Mouse (Mus musculus) gastrocnemius, postnatal 36 days (tissue): Measurements from ENCODE around the gene Krtap3-3. TPM values are rescaled to one million over a fixed set of nuclear protein-coding genes. Genes with fewer than 3 reads are reported as not detected.

Source experiments
- total RNA-seq, 2 experiments: library from RNA; stranded (reverse); gene quantifications; 2 replicates each; pipeline ENCODE4 v1.2.3; 2021

Gene Krtap3-3
- total RNA-seq, 2 experiments from 2014 or later = not detected

Other genes with a start within 250 kb of the Krtap3-3 start
- not detected for gene Krt25, start 227.9 kb downstream of the Krtap3-3 start, total RNA-seq
- not detected for gene Krt26, start 212.9 kb downstream of the Krtap3-3 start, total RNA-seq
- gene Krt27, start 199.8 kb downstream of the Krtap3-3 start, total RNA-seq = not detected
- not detected for gene Krt28, start 176.0 kb downstream of the Krtap3-3 start, total RNA-seq
- gene Krt10, start 161.5 kb downstream of the Krtap3-3 start, total RNA-seq = 1 to 10 TPM; 3.3 to 3.5 TPM
- not detected for gene Krt12, start 128.6 kb downstream of the Krtap3-3 start, total RNA-seq
- under 1 TPM in 1 of 2 experiments, not detected in 1; 0.17 TPM for gene Krt20, start 112.7 kb downstream of the Krtap3-3 start, total RNA-seq
- gene Krt23, start 57.7 kb downstream of the Krtap3-3 start, total RNA-seq = not detected
- gene Krt39, start 29.5 kb downstream of the Krtap3-3 start, total RNA-seq = not detected
- gene Krt40, start 7.7 kb downstream of the Krtap3-3 start, total RNA-seq = not detected
- gene Krtap3-2, start 6.0 kb upstream of the Krtap3-3 start, total RNA-seq = not detected
- not detected for gene Gm11939, start 8.6 kb upstream of the Krtap3-3 start, total RNA-seq
- gene Krtap3-1, start 15.8 kb upstream of the Krtap3-3 start, total RNA-seq = not detected
- not detected for gene Krtap1-5, start 30.2 kb upstream of the Krtap3-3 start, total RNA-seq
- not detected for gene Krtap1-4, start 32.8 kb upstream of the Krtap3-3 start, total RNA-seq
- gene Krtap1-3, start 40.5 kb upstream of the Krtap3-3 start, total RNA-seq = not detected
- not detected for gene Krtap9-3, start 47.2 kb upstream of the Krtap3-3 start, total RNA-seq
- gene Gm11938, start 52.4 kb upstream of the Krtap3-3 start, total RNA-seq = not detected
- gene Gm11937, start 59.3 kb upstream of the Krtap3-3 start, total RNA-seq = not detected
- gene Krtap2-4, start 64.0 kb upstream of the Krtap3-3 start, total RNA-seq = not detected
- not detected for gene Gm11562, start 69.6 kb upstream of the Krtap3-3 start, total RNA-seq
- gene Krtap4-1, start 77.4 kb upstream of the Krtap3-3 start, total RNA-seq = not detected
- gene Krtap4-2, start 84.2 kb upstream of the Krtap3-3 start, total RNA-seq = not detected
- gene Krtap4-7, start 93.2 kb upstream of the Krtap3-3 start, total RNA-seq = not detected
- not detected for gene Gm11555, start 99.4 kb upstream of the Krtap3-3 start, total RNA-seq
- not detected for gene Gm11563, start 108.1 kb upstream of the Krtap3-3 start, total RNA-seq
- gene Krtap4-6, start 115.1 kb upstream of the Krtap3-3 start, total RNA-seq = not detected
- not detected for gene Gm14190, start 139.9 kb upstream of the Krtap3-3 start, total RNA-seq
- gene Gm14180, start 183.4 kb upstream of the Krtap3-3 start, total RNA-seq = not detected
- not detected for gene Gm11595, start 222.0 kb upstream of the Krtap3-3 start, total RNA-seq
- gene Krtap4-8, start 229.8 kb upstream of the Krtap3-3 start, total RNA-seq = not detected
- gene Krtap4-9, start 234.3 kb upstream of the Krtap3-3 start, total RNA-seq = not detected
- not detected for gene Gm11596, start 242.6 kb upstream of the Krtap3-3 start, total RNA-seq
- gene Gm11569, start 248.1 kb upstream of the Krtap3-3 start, total RNA-seq = not detected